Mouse (Mus musculus): ENCODE results near the gene Retreg3. TPM values are rescaled to one million over a fixed set of nuclear protein-coding genes. Genes with fewer than 3 reads are reported as not detected.

Retreg3 gene
- polyA plus RNA-seq, 1 experiment from 2014 or later: 12.6 TPM

GRCm38 (mm10) chr11:101047502-101047901 lies 72.2 kb downstream of the Retreg3 start:
- Histone ChIP-seq H3K9me3 (no peaks in the 10 kb centered on the region), H3K4me1 (peaks cover 21% of the 10 kb centered on the region), H3K36me3 (peaks cover 94% of the 10 kb centered on the region), H3K4me3 (no peak overlapping the region), H3K27me3 (ENCODE audit: insufficient read depth, poor library complexity, severe bottlenecking) (no peaks in the 10 kb centered on the region), H3K27ac (peak overlapping the region; percentile 12; the same call in 1 of the 2 replicates)
- 72% methylated on average over 3 of the region's 3 CpGs for WGBS
- DNase-seq (ENCODE audit: low spot score): no peak

- Histone ChIP-seq H3K36me3 (peaks cover 94% of the 10 kb centered on the region), H3K9me3 (no peaks in the 10 kb centered on the region), H3K4me3 (no peak overlapping the region), H3K4me1 (peaks cover 21% of the 10 kb centered on the region), H3K27ac (0 out of 2 replicates have a peak overlapping the region, but pooled peaks have one; percentile 39), H3K27me3 (ENCODE audit: insufficient read depth, poor library complexity, severe bottlenecking) (no peaks in the 10 kb centered on the region)
- 31% methylated on average over 9 of the region's 9 CpGs for WGBS
- DNase-seq (ENCODE audit: low spot score): peak; percentile 69
Observed at GRCm38 (mm10) chr11:101046440-101046839, 73.3 kb downstream of the Retreg3 start.

Small RNA genes lying within 50 kb of the gene (microRNA-seq; reads per million reads assigned to microRNA genes)
- not detected for gene Gm27626

Other genes with a start within 250 kb of the Retreg3 start
- 33.7 and 41.5 TPM in 2 replicates for gene Stat3, start 180.4 kb downstream of the Retreg3 start, polyA plus RNA-seq (2016; fragmentation: Nextera tagmentation; extraction: Ambion mirVana)
- gene Cavin1, start 149.0 kb downstream of the Retreg3 start, polyA plus RNA-seq (2016; fragmentation: Nextera tagmentation; extraction: Ambion mirVana): 139 and 252 TPM in 2 replicates
- 54.4 and 66.3 TPM in 2 replicates for gene Atp6v0a1, start 110.4 kb downstream of the Retreg3 start, polyA plus RNA-seq (2016; fragmentation: Nextera tagmentation; extraction: Ambion mirVana)
- gene Naglu, start 49.9 kb downstream of the Retreg3 start, polyA plus RNA-seq (2016; fragmentation: Nextera tagmentation; extraction: Ambion mirVana): 13.9 and 15.8 TPM in 2 replicates
- gene Hsd17b1, start 41.5 kb downstream of the Retreg3 start, polyA plus RNA-seq (2016; fragmentation: Nextera tagmentation; extraction: Ambion mirVana): 0.21 TPM in 1 of 2 replicates, not detected in the other
- 36.5 and 37.0 TPM in 2 replicates for gene Coasy, start 37.3 kb downstream of the Retreg3 start, polyA plus RNA-seq (2016; fragmentation: Nextera tagmentation; extraction: Ambion mirVana)
- gene Mlx, start 32.6 kb downstream of the Retreg3 start, polyA plus RNA-seq (2016; fragmentation: Nextera tagmentation; extraction: Ambion mirVana): 42.6 and 52.0 TPM in 2 replicates
- 29.6 and 40.8 TPM in 2 replicates for gene Psmc3ip, start 24.5 kb downstream of the Retreg3 start, polyA plus RNA-seq (2016; fragmentation: Nextera tagmentation; extraction: Ambion mirVana)
- 103 and 110 TPM in 2 replicates for gene Tubg1, start within 50 bp of the Retreg3 start, polyA plus RNA-seq (2016; fragmentation: Nextera tagmentation; extraction: Ambion mirVana)
- gene Tubg2, start 36.0 kb upstream of the Retreg3 start, polyA plus RNA-seq (2016; fragmentation: Nextera tagmentation; extraction: Ambion mirVana): 3.0 and 4.2 TPM in 2 replicates
- gene Cntnap1, start 50.6 kb upstream of the Retreg3 start, polyA plus RNA-seq (2016; fragmentation: Nextera tagmentation; extraction: Ambion mirVana): 0.39 and 0.44 TPM in 2 replicates
- 5.6 and 6.4 TPM in 2 replicates for gene Plekhh3, start 51.5 kb upstream of the Retreg3 start, polyA plus RNA-seq (2016; fragmentation: Nextera tagmentation; extraction: Ambion mirVana)
- 0.16 and 0.19 TPM in 2 replicates for gene Ccr10, start 55.5 kb upstream of the Retreg3 start, polyA plus RNA-seq (2016; fragmentation: Nextera tagmentation; extraction: Ambion mirVana)
- gene Ezh1, start 106.6 kb upstream of the Retreg3 start, polyA plus RNA-seq (2016; fragmentation: Nextera tagmentation; extraction: Ambion mirVana): 12.9 and 13.3 TPM in 2 replicates
- gene Ramp2, start 126.1 kb upstream of the Retreg3 start, polyA plus RNA-seq (2016; fragmentation: Nextera tagmentation; extraction: Ambion mirVana): 166 and 202 TPM in 2 replicates
- gene Vps25, start 133.8 kb upstream of the Retreg3 start, polyA plus RNA-seq (2016; fragmentation: Nextera tagmentation; extraction: Ambion mirVana): 130 and 137 TPM in 2 replicates
- gene Wnk4, start 140.7 kb upstream of the Retreg3 start, polyA plus RNA-seq (2016; fragmentation: Nextera tagmentation; extraction: Ambion mirVana): 13.9 and 14.8 TPM in 2 replicates
- gene Cntd1, start 159.1 kb upstream of the Retreg3 start, polyA plus RNA-seq (2016; fragmentation: Nextera tagmentation; extraction: Ambion mirVana): 0.79 and 1.6 TPM in 2 replicates
- 189 and 198 TPM in 2 replicates for gene Coa3, start 159.2 kb upstream of the Retreg3 start, polyA plus RNA-seq (2016; fragmentation: Nextera tagmentation; extraction: Ambion mirVana)
- 148 and 165 TPM in 2 replicates for gene Becn1, start 182.4 kb upstream of the Retreg3 start, polyA plus RNA-seq (2016; fragmentation: Nextera tagmentation; extraction: Ambion mirVana)
- gene Psme3, start 196.3 kb upstream of the Retreg3 start, polyA plus RNA-seq (2016; fragmentation: Nextera tagmentation; extraction: Ambion mirVana): 151 and 177 TPM in 2 replicates
- gene Aoc2, start 205.2 kb upstream of the Retreg3 start, polyA plus RNA-seq (2016; fragmentation: Nextera tagmentation; extraction: Ambion mirVana): 1.3 and 1.4 TPM in 2 replicates
- 0.06 and 0.14 TPM in 2 replicates for gene Aoc3, start 210.7 kb upstream of the Retreg3 start, polyA plus RNA-seq (2016; fragmentation: Nextera tagmentation; extraction: Ambion mirVana)
- gene G6pc, start 247.7 kb upstream of the Retreg3 start, polyA plus RNA-seq (2016; fragmentation: Nextera tagmentation; extraction: Ambion mirVana): not detected in 2 replicates